Mouse (Mus musculus): ENCODE data around the gene Thada. TPM values are rescaled to one million over a fixed set of nuclear protein-coding genes. Genes with fewer than 3 reads are reported as not detected.

Thada gene
- total RNA-seq, 2 experiments from 2014 or later = 12.7 to 14.5 TPM

DNA sequence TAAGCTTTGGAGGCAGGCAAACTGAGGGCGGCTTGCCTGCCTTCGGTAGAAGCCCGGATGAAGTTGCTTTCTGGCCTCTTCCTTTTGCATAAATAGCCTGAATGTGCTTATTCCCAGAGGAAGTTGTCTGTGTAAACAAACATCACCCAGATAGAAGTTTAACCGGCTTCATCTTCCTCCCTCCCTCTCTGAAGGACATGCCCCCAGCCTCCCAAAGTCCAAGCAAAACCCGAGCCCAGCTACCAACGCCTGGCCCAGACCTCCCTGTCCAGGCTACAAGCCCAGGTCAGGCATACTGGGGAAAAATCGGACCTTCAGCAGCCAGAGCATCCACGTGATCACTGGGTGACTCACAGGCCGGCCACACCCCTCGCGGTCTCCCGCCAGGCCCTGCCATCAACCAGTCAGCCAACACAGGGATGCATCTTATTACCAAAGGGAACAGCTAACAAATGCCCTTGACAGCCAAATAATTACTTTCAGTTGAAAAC, 282.7 kb downstream of the Thada start:
- intact Hi-C loops (cut with DNase I) = no loop called here
- DNase-seq (ENCODE audit: low spot score in 2 of 2) = peak; percentile 72 to 74

DNA sequence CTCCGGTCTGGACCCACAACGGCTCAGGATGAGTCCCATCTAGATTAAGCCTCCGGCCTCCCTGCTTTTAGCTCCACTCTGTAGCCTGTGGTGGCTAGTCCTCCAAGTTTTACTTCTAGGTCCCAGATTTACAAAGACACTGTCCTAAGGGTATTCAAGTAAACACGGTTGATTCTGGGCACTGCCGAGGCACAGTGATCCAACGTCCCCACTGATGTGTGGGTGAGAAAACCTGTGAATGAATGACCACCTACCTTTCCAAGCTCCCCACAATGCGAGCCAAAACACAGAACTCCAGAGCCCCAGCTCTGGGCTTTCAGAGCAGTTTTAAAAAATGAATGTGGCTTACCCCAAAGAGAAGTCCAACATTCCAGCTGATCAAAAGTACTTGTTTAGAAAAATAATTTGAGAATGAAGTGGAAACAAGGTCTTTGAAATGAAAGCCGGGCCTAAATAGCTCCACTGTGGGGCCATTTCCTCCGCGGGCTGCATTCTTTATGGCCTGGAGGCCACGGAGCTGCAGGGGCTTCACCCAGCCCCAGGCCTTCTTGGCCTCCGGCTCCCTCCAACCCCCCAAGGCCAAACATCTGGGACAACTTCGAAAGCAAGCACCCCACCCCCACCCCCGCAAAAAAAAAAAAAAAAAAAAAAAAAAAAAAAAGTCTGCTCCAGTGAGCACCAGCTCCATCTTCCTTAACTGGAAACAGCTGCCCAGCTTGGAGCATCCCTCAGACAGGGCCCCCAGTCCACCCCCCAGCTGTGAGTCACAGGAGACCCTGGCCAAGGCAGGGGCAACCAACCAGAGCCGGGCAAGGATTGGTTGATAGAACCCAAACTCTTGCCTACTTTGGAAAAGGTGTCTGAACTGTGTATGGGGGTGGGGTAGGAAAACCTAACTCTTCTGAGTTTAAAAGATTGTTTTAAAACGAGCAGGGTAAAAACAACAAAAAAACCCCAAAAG, 283.4 kb downstream of the Thada start:
- no peak for DNase-seq (ENCODE audit: low spot score in 2 of 2)
- intact Hi-C loops (cut with DNase I) = no loop called here

GRCm38 (mm10) chr17:84181502-84182310, 284.3 kb downstream of the Thada start:
- intact Hi-C loops (cut with DNase I) = no loop called here
- no peak for DNase-seq (ENCODE audit: low spot score in 2 of 2)

DNA sequence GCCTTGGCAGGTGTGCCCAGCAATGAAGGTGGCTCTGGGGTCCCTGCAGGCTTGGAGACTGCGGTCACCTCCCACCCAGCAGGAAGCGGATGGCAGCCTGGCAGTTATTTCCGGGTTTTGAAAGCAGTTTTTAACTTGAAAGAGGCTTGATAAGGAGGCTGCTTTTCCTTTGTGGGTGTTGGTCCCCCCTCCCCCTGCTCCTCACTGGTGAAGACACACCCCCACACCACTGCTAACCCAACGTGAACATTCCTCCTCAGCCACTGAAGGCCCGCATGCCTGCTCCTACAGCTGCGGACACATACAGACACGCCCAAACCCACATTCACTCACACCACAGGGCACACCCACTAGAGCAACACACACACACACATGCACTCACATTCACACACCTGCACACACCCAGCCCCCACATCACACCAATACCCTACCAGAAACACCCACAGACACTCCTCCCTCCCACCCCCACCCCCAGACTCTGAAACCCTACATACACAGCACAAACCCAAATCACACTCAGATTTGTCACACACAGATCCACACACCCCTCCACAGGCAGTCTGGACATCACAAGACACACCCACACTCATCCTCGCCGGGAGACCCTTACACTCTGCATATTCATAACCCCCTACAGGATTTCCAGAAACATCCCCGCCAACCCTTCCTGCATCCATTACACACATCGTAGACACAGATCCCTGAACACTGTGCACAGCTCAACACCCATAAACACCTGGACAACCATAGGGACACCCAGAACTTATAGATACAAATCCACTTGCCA, 285.1 kb downstream of the Thada start:
- DNase-seq (ENCODE audit: low spot score in 2 of 2) = no peak
- intact Hi-C loops (cut with DNase I) = no loop called here

DNA sequence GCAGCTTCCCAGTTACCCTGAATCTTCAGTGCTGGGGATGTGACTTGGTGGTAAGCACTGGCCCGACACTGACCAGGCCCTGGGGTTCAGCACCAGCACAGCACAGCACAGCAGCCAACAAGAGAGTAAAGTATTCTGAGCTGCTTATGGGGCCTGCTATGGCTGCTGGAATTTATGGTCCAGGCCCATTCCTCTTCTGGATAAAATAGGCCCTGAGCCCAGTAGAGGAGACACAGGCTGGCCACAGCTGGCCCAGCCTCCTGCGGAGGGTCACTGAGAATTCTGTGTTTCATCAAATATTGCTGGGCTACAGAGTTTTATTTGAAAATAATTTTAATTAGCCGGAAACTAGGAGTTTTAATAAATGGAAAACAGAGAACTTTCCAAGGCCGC, 286.0 kb downstream of the Thada start:
- intact Hi-C loops (cut with DNase I) = no loop called here
- DNase-seq (ENCODE audit: low spot score in 2 of 2) = no peak

DNA sequence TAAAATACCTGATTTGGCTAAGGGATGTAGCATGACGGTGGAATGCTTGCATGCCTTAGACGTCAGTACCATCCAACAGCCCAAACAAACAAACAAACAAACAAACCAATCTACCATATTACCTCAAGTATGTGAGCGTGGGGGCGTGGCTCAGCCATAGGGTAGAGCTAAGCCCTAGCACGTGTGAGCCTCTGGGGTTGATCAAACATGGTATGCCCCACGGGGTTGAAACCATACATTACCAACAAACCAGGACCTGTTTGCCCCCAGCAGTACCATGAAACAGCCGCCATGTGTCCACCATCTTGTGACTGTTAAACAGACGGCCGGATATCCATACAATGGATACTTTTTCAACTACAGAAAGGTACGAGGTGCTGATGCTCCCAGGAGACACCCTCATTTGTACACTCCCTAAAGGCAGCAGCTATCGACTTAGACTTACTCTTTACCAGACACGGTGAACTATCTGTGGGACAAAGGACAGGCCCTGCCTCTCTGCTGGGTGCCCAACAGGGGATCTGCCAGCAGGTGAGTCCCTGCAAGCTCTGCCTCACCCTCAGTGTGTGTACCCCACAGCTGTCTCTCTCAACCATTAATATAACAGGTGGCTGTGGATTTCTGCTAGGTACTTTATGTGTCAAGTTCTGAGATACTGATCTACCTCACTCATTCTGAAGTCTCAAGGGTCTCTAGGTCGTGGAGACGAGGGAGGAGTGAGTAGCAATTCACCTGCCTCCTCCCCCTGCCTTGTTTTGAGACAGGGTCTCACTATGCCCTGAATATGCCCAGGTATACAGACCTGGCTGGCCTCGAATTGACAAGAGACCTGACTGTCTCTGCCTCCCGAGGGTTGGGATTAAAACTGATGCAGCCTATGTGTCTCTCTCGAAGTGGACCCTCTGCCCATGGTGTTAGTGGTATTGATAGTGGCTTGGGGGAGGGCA, 286.7 kb downstream of the Thada start:
- DNase-seq (ENCODE audit: low spot score in 2 of 2) = no peak
- intact Hi-C loops (cut with DNase I) = no loop called here

GRCm38 (mm10) chr17:84177481-84177880, 288.5 kb downstream of the Thada start:
- no peak for DNase-seq (ENCODE audit: low spot score in 2 of 2)
- intact Hi-C loops (cut with DNase I) = no loop called here

- intact Hi-C loops (cut with DNase I) = no loop called here
- no peak for DNase-seq (ENCODE audit: low spot score in 2 of 2)
These were observed 289.6 kb downstream of the Thada start for GRCm38 (mm10) chr17:84176446-84176845.

DNA sequence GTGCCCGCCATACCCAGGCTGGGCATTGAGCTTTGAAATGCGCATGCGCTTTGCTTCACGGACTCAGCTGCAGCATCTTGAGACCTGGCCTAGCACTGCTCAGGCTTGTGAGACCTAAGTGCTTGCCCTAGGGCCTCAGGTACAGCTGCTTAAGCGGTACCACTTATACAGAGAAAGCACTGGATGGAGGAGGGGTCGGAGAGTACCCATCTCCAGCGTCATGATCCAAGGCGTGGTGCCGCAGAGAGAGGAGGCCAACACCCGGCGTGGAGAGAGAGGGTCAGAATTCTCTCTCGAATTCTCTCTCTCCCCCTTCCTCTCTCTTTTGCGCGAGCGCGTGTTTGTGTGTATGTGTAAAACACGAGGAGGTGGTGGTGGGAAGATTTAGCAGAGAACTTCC, 290.8 kb downstream of the Thada start:
- intact Hi-C loops (cut with DNase I) = no loop called here
- no peak for DNase-seq (ENCODE audit: low spot score in 2 of 2)

- intact Hi-C loops (cut with DNase I) = no loop called here
- DNase-seq (ENCODE audit: low spot score in 2 of 2) = no peak
These were observed 298.6 kb downstream of the Thada start for GRCm38 (mm10) chr17:84167377-84167776.

DNA sequence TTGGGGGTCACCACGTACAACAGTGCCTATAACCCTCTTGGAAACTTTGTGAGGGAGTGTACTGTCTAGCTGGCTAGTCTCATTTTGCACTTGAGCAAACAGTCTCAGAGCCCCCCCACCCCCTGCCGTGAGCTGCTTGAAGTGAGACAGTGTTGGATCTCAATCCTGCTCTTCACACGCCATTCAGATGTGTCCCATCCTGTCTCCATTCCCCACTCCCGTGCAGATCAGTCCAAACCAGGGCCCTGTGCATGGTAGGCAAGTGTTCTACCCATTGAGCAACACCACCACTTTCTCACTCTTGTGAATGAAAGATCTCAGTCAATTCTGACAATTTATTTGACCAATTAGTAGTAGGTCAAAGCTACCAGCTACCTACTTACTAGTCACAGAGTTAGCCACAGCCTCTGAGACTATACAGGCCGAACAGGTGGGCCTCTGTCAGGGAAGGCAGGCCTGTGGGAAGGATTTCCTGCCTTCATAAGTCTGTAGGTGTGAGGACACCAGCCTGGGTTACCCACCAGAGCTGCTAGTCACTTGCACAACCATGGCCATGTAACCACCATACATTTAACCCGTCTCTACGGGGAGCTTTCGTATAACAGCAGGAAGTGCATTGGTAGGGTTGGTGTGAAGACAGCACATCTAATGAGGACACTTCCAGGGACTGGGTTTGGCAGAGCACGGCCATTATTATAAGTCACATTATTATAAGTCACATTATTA, 299.7 kb downstream of the Thada start:
- DNase-seq (ENCODE audit: low spot score in 2 of 2) = no peak
- intact Hi-C loops (cut with DNase I) = no loop called here

DNA sequence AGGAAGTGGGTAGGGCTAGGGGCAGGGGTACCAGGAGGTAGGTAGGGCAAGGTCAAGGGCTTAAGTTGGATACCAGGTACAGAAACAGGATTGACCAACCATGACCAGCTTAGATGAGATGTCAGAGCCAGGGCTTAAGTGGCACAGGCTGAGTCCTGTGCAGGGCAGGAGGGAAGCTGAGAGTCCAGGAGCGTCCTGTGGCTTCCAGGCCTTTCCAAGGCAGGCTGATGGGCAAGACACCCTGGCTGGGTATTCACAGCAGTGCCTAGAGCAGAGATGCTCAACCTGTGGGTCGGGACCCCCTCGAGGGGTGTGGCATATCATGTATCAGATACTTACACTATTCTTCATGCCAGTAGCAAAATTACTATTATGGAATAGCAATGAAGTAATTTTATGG, 300.3 kb downstream of the Thada start:
- DNase-seq (ENCODE audit: low spot score in 2 of 2) = no peak
- intact Hi-C loops (cut with DNase I) = no loop called here

DNA sequence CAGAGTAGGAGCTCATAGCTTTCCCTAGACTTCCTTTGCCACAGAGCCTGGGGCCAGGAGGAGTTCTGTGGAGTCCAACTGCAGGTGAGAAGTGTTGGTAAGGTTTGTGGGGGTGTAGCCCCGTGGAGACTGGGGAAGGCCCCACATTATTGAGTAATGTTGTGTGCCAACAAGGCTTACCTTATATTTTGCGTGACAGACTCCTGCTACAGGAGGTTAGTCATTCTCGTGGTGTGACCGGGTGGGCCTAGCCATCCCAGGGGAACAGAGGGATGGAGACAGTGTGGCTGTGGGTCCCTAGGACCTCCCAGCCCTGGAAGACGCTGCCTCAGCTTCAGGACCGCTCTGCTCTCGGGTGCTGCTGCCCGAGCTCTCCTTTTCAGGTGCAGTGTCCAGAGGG, 301.9 kb downstream of the Thada start:
- DNase-seq (ENCODE audit: low spot score in 2 of 2) = no peak
- intact Hi-C loops (cut with DNase I) = no loop called here

DNA sequence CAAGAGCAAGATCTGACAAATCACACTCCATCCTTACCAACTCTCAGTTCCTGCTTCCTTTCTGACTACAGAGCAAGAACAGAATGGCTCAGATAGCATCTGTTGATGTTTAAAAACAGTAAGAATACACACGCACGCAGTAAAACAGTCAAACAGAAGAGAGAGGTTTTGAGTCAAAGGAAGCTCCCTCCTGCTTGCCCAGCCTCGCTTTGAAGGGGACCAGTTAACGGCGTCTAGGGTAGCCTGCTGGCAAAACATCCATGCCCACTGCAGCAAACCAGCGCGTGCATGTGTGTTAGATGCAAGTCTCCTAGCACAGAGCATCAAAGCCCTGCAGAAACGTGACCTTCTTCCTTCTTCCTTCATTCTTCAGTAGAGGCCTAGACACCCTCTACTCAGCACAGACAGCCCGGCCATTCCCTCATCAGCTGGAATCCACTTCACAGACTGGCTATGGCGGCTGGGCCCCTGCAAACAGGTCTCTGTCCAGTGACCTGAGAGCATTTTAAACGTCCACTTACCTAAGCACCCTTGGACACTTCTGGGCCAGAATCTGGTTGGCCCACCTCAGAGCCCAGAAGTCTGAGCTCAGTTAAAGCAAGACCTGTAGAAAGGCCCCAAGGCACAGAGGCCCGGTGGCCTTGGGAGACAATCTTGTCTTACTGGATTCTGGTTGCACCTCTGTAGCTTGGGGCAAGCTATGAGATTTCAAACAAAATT, 302.8 kb downstream of the Thada start:
- intact Hi-C loops (cut with DNase I) = no loop called here
- no peak for DNase-seq (ENCODE audit: low spot score in 2 of 2)

GRCm38 (mm10) chr17:84162211-84162760, 303.7 kb downstream of the Thada start:
- intact Hi-C loops (cut with DNase I) = no loop called here
- no peak for DNase-seq (ENCODE audit: low spot score in 2 of 2)

- intact Hi-C loops (cut with DNase I) = no loop called here
- DNase-seq (ENCODE audit: low spot score in 2 of 2) = no peak
These were observed 304.7 kb downstream of the Thada start for GRCm38 (mm10) chr17:84161231-84161854.

- intact Hi-C loops (cut with DNase I) = no loop called here
- no peak for DNase-seq (ENCODE audit: low spot score in 2 of 2)
These were observed 307.1 kb downstream of the Thada start for GRCm38 (mm10) chr17:84158891-84159290.
